Mouse (Mus musculus) spleen, adult 2 months (tissue): ENCODE data around the gene Rpl3.

Experiments used
- CTCF ChIP-seq: fragments of 200-500 bp; IDR thresholded peaks from 2 replicates; pipeline ENCODE4 v1.5.1; 2011; ENCODE audit warnings: mild to moderate bottlenecking, inconsistent platforms; ENCODE audit not compliant: insufficient read depth, insufficient read length, insufficient replicate concordance; ENCODE audit errors: extremely low read depth
- POLR2A ChIP-seq: fragments of 200-500 bp; IDR thresholded peaks from 2 replicates; pipeline ENCODE4 v1.6.1; 2011; ENCODE audit warnings: low read depth, low read length, inconsistent platforms

- TF ChIP-seq CTCF (no peak), POLR2A (no peak)
These were observed 48.6 kb upstream of the Rpl3 start for GRCm38 (mm10) chr15:80140302-80140701.
